Mouse (Mus musculus): ENCODE results near the gene Cyp26b1. TPM values are rescaled to one million over a fixed set of nuclear protein-coding genes. Genes with fewer than 3 reads are reported as not detected.

The Cyp26b1 gene
- polyA plus RNA-seq, 1 experiment from 2014 or later = 55.5 TPM

DNA sequence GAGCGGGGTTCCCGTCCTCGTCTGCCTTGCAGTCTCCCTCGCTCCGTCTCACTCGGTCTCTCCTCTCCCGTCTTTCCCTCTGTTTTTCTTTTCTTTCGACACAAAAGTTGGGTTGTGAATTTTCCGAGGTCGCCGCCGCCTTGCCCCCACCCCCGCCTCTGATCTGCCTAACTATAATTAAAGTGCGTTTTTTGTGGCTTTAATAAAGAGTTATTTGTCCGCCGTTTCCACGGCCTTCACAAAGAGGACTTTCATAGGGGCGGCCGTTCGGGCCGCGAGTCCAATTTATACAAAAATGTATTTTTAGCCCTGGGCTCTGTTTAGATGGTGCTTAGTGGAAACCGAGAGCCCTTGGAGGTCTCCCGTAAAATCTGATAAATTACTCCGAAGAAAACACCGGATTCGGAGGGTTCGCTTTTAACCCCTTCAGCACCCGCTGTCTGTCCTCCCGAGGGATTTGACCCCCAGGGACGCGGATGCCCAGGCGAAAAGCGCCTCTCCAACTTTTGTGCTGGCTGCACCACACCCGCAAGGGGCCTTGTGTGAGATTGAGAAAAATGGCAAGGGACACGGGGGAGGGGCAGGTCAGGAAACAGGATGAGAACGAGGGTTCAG, 7.9 kb downstream of the Cyp26b1 start:
- no peaks in the 10 kb centered on the region for H3K9me3 ChIP-seq
- H3K9ac ChIP-seq = peak overlapping the region; percentile 75
- no peaks in the 10 kb centered on the region for H3K36me3 ChIP-seq
- H3K27me3 ChIP-seq = peaks cover 96% of the 10 kb centered on the region
- WGBS = under 1% methylated on average over 37 of the region's 37 CpGs
- H3K27ac ChIP-seq = peak overlapping the region; percentile 79
- ATAC-seq (ENCODE audit: low FRiP score) = no peak
- peak overlapping the region; percentile 84 for H3K4me2 ChIP-seq
- H3K4me1 ChIP-seq (replicated peaks) = peaks cover 87% of the 10 kb centered on the region
- peak overlapping the region; percentile 49 for H3K4me3 ChIP-seq

DNA sequence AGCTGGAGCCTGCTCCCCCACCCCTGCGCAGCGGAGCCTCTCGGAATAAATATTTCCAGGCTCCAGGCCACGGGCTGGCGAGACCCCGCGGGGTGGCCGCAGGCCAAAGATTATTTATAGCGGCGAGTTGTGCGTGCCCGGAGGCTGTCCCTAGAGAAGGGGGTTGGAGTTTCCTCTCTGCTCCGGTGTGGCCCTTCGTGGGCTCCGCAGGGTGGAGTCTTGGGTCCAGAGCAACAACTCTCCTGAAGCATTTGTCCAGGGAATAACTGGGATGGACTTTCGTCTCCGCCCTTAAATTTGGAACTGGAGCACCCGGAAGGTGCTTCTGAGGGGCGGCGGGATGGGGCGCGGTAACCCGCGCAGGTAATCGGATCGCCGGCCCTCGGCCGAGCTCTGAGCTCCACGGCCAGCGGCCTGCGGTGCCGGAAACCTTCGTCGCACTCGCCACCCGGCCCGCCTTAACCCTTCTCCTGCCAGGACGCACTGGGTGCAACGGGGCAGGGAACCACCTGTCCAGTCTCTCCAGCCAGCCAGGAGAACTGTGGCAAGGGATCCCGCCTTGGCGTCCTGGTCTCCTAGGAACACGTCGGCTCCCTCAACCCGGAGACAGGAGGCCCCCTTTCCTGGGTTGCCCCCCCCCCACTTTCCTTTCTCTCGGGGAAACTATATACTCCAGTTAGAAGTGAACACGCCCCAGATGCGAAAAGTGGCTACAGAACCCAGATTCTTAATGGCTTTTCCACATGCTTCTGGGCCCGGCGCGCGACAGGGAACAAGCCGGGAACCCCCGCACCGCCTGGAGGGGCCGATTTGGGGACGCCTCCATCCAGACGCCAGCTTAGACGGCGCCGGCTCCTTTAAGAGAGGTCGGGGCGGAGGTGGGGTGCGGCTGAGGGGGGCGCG, 8.7 kb downstream of the Cyp26b1 start:
- Histone ChIP-seq H3K9ac (peak overlapping the region; percentile 75), H3K4me2 (peak overlapping the region; percentile 84), H3K4me3 (peak overlapping the region; percentile 49), H3K9me3 (no peaks in the 10 kb centered on the region), H3K4me1 (replicated peaks) (peaks cover 81% of the 10 kb centered on the region), H3K27me3 (peaks cover 98% of the 10 kb centered on the region), H3K36me3 (no peaks in the 10 kb centered on the region), H3K27ac (peak overlapping the region; percentile 79)
- ATAC-seq (ENCODE audit: low FRiP score) = no peak
- under 1% methylated on average over 66 of the region's 66 CpGs for WGBS

DNA sequence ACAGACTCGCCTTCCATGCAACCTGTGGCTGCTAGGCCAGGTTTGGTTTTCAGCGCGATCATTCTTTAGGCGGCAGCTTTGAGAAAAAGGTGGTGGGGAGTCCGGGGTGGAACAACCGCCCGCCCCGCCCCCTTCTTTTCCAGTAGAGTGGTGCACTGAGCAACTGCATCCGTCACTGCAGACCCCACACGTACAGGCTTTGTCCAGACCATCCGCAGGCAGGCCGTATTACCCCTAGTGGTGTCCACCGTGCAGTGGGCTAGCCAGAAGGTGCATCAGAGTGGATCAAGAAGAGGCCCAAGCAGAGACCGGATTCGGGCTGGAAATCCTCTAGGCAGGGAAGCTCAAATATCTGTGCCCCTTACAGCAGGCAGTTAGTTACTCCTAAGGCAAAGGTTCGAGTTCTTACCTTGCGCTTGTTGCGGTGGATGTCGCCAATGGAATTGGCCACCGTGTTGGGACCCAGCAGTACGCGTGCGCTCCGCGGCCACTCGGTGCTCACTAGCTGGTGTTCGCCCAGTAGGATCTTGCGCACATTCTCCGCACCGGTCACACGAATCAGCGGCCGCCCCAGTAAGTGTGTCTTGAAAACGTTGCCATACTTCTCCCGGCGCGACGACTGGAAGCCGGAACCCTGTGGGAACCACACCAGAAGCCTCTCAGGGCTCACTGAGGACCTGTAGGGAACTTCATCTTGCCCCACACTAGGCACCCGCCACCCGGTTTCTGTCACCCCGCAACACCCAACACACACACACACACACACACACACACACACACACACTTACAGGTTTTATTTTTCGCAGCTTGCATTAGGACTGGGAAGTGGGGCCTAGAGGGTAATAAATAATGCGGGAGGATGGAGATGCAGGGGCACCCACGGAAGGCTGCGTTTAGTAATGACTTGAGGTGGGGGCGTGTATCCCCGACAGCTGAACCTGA, 9.6 kb downstream of the Cyp26b1 start:
- Histone ChIP-seq H3K4me3 (peak overlapping the region; percentile 49), H3K27me3 (peaks cover 98% of the 10 kb centered on the region), H3K27ac (peak overlapping the region; percentile 79), H3K36me3 (no peaks in the 10 kb centered on the region), H3K4me1 (replicated peaks) (peaks cover 78% of the 10 kb centered on the region), H3K9ac (peak overlapping the region; percentile 75), H3K9me3 (no peaks in the 10 kb centered on the region), H3K4me2 (peak overlapping the region; percentile 84)
- whole genome bisulfite sequencing = 1% methylated on average over 48 of the region's 48 CpGs
- 0 out of 2 replicates have a peak, but pooled peaks have one; percentile 28 for ATAC-seq (ENCODE audit: low FRiP score)

GRCm38 (mm10) chr6:84583371-84583770, 10.3 kb downstream of the Cyp26b1 start:
- Histone ChIP-seq H3K4me1 (replicated peaks) (peaks cover 70% of the 10 kb centered on the region), H3K27me3 (peaks cover 97% of the 10 kb centered on the region), H3K9me3 (no peaks in the 10 kb centered on the region), H3K9ac (peak overlapping the region; percentile 75), H3K36me3 (no peaks in the 10 kb centered on the region), H3K27ac (peak overlapping the region; percentile 79), H3K4me3 (peak overlapping the region; percentile 49), H3K4me2 (peak overlapping the region; percentile 84)
- 0 out of 2 replicates have a peak, but pooled peaks have one; percentile 26 for ATAC-seq (ENCODE audit: low FRiP score)
- under 1% methylated on average over 26 of the region's 26 CpGs for WGBS

DNA sequence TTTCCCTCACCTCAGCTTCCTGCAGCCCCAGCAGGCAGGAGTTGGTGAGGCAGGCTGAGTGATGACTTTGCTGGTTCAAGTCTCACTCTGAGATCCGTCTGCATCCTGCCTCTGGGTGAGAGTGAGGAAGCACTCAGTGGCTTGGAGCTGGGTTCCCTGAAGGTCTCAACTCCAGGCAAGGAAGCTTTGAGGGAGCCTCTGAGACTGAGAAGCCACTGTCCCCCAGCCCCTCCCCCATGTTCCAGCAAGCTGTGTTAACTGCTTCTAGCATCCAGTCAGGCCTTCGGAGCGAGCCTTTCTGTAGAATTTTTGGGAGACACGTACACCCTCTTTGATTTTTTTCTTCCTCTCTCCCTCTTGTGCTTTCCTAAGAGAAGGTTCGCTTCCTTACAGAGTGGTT, 10.9 kb downstream of the Cyp26b1 start:
- H3K4me3 ChIP-seq = peak overlapping the region; percentile 49
- peak overlapping the region; percentile 84 for H3K4me2 ChIP-seq
- peaks cover 97% of the 10 kb centered on the region for H3K27me3 ChIP-seq
- no peak for ATAC-seq (ENCODE audit: low FRiP score)
- no peaks in the 10 kb centered on the region for H3K9me3 ChIP-seq
- peaks cover 69% of the 10 kb centered on the region for H3K4me1 ChIP-seq (replicated peaks)
- peak overlapping the region; percentile 23 for H3K27ac ChIP-seq
- H3K9ac ChIP-seq = peak overlapping the region; percentile 75
- H3K36me3 ChIP-seq = no peaks in the 10 kb centered on the region
- 22% methylated on average over 5 of the region's 5 CpGs for WGBS

DNA sequence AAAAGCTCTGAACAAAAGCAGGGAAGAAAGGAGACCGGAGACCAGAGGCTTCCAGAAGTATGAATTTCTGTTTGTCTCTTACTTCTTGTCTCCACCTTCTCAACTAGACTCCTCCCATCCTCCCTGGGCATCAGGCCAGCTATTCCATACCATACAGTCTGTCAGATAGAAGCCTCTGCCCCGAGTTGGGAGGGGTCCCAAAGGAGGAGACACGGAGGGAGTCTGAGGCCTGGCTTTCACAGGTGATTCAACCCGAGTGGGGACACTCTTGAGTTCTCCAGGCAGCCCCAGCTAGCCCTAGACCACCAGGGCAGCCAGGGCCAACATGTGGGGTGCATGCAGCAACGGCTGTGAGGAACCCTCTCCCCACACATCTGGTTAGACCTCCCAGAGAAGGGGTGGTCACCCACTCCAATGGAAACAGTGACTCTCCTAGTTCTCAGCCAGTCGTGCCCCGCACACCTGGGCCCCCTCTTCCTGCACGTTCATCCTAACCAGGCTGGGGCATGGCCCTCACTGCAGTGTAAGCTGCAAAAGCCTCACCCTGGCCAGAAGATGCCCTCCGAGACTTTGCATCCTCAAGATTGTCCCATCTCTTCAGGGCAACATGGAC, 11.8 kb downstream of the Cyp26b1 start:
- Histone ChIP-seq H3K4me1 (replicated peaks) (peaks cover 63% of the 10 kb centered on the region), H3K9me3 (no peaks in the 10 kb centered on the region), H3K27ac (0 out of 2 replicates have a peak overlapping the region, but pooled peaks have one; percentile 12), H3K27me3 (peaks cover 97% of the 10 kb centered on the region), H3K4me2 (peak overlapping the region; percentile 84), H3K36me3 (no peaks in the 10 kb centered on the region), H3K9ac (peak overlapping the region; percentile 75; the same call in 1 of the 2 replicates), H3K4me3 (no peak overlapping the region)
- no peak for ATAC-seq (ENCODE audit: low FRiP score)
- 51% methylated on average over 9 of the region's 9 CpGs for WGBS

DNA sequence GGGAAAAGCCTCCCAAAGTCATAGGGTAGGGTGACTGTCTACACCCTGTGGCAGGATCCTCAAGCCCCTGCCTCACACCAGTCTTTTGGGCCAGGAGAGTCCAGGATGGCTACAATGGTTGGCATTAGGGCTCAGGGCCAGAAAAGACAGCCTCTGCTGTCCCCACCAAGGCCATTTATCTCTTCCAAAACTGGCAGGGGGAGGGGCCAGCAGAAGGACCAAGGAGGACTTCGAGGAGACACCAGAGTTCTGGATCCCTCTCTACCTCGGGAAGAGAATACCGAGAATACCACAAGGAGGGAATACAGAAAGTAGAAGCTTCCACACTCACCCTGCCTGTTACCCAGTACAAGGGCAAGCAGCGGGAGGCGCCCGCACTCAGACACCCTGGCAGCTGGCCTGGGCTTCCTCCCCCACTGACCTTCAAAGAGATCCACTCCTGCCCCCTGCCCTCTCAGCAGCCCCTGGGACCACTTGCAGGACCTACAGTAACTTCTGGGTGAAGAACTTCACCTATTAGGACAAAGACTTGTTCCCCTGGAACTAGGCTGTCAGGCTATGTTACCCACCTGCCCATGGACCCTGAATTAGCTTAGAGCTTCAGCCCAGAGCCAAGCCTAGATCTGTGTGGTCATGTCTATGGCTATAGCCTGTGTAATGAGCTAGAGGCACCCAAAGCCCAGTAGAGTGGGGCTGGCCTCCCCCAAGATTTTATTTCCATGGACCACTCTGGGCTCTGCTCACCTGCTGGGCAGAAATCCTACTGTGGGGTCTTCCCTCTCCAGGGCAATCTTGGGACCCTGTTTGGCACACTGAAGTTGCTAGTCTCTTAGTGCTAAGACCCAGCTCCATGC, 12.5 kb downstream of the Cyp26b1 start:
- no peak for ATAC-seq (ENCODE audit: low FRiP score)
- Histone ChIP-seq H3K4me2 (0 out of 2 replicates have a peak overlapping the region, but pooled peaks have one; percentile 84), H3K36me3 (no peaks in the 10 kb centered on the region), H3K9ac (no peak overlapping the region), H3K4me3 (no peak overlapping the region), H3K27me3 (peaks cover 98% of the 10 kb centered on the region), H3K27ac (no peak overlapping the region), H3K4me1 (replicated peaks) (peaks cover 57% of the 10 kb centered on the region), H3K9me3 (no peaks in the 10 kb centered on the region)
- 46% methylated on average over 6 of the region's 6 CpGs for WGBS

DNA sequence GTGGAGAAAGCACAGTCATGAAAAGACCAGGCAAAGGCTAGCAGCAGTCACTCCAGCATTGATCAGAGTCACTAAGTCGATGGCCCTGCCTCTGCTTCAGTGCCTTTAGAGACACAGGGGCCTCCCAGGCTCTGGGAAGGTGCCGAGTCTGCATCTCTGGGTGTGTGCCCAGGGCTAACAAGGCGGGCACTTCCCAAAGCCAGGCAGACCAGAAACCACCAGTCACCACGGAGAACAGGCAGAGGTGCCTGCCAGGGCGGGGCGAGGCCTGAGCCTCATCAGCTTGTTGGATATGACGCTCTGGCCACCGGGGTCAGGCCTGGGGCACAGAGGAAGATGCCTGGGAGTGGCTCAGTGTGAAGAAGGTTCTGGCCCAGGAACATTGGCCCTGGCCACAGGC, 14.2 kb downstream of the Cyp26b1 start:
- Histone ChIP-seq H3K9me3 (no peaks in the 10 kb centered on the region), H3K4me1 (replicated peaks) (peaks cover 48% of the 10 kb centered on the region), H3K4me3 (no peak overlapping the region), H3K27ac (no peak overlapping the region), H3K27me3 (peaks cover 99% of the 10 kb centered on the region), H3K36me3 (peaks cover 5% of the 10 kb centered on the region; the same call in 1 of the 2 replicates), H3K4me2 (no peak overlapping the region), H3K9ac (no peak overlapping the region; the same call in 1 of the 2 replicates)
- ATAC-seq (ENCODE audit: low FRiP score) = no peak
- 59% methylated on average over 8 of the region's 8 CpGs for WGBS

GRCm38 (mm10) chr6:84578928-84579327, 14.8 kb downstream of the Cyp26b1 start:
- WGBS = 11% methylated on average over 5 of the region's 5 CpGs
- peaks cover 98% of the 10 kb centered on the region for H3K27me3 ChIP-seq

DNA sequence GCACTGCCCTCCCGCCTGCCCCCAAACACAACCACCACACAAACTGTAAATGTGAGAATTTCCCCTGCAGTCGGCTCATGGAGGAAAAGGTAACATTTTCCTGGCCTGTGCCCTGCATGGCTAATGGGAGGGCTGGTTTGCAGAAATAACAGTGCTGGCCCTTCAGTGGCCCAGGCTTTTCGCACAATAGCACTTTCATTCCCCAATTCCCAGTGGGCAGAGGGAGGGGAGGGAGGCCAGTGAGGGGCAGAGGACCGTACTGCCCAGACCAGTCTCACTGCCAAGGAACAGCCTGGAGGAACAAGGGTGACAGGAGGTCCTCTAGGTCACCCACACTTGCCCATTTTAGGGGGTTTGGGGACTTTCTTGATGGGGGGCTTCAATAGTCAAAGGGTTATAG, 15.8 kb downstream of the Cyp26b1 start:
- Histone ChIP-seq H3K27ac (no peak overlapping the region), H3K4me1 (replicated peaks) (peaks cover 42% of the 10 kb centered on the region), H3K9me3 (no peaks in the 10 kb centered on the region), H3K9ac (no peak overlapping the region), H3K4me3 (no peak overlapping the region), H3K36me3 (peaks cover 5% of the 10 kb centered on the region; the same call in 1 of the 2 replicates), H3K27me3 (peaks cover 96% of the 10 kb centered on the region), H3K4me2 (no peak overlapping the region)
- 54% methylated on average over 4 of the region's 4 CpGs for WGBS
- ATAC-seq (ENCODE audit: low FRiP score) = no peak

More at GRCm38 (mm10) chr6:84578928-84579327, 14.8 kb downstream of the Cyp26b1 start:
- no peak overlapping the region for H3K4me2 ChIP-seq
- H3K4me1 ChIP-seq (replicated peaks) = peaks cover 48% of the 10 kb centered on the region
- no peak overlapping the region for H3K27ac ChIP-seq
- no peak overlapping the region for H3K9ac ChIP-seq
- no peaks in the 10 kb centered on the region for H3K9me3 ChIP-seq
- ATAC-seq (ENCODE audit: low FRiP score) = no peak
- H3K36me3 ChIP-seq = peaks cover 5% of the 10 kb centered on the region; the same call in 1 of the 2 replicates
- H3K4me3 ChIP-seq = no peak overlapping the region
